Mouse (Mus musculus): Measurements from ENCODE around the gene Cntd1.
"Not testable (repeated sequence)": the region's sequence is repeated elsewhere in the genome, so short reads cannot be mapped to it uniquely, and the experiment has no call there.

Cntd1 gene

GRCm38 (mm10) chr11:101282896-101283295 lies 4.1 kb downstream of the Cntd1 start:
- no peak for DNase-seq (ENCODE audit: extremely low read depth, insufficient read length, low spot score)

- DNase-seq (ENCODE audit: extremely low read depth, insufficient read length, low spot score), result no peak
Observed at GRCm38 (mm10) chr11:101283805-101284204, 5.0 kb downstream of the Cntd1 start.

GRCm38 (mm10) chr11:101287306-101287705 lies 8.5 kb downstream of the Cntd1 start:
- DNase-seq (ENCODE audit: extremely low read depth, insufficient read length, low spot score), result peak; percentile 45

- DNase-seq (ENCODE audit: extremely low read depth, insufficient read length, low spot score), result no peak
Observed at GRCm38 (mm10) chr11:101291231-101291630, 12.4 kb downstream of the Cntd1 start.

GRCm38 (mm10) chr11:101295191-101295590 lies 16.4 kb downstream of the Cntd1 start:
- DNase-seq (ENCODE audit: extremely low read depth, insufficient read length, low spot score), result no peak

GRCm38 (mm10) chr11:101300881-101301280 lies 22.1 kb downstream of the Cntd1 start:
- no peak for DNase-seq (ENCODE audit: extremely low read depth, insufficient read length, low spot score)

GRCm38 (mm10) chr11:101301299-101302003 lies 22.6 kb downstream of the Cntd1 start:
- no peak for DNase-seq (ENCODE audit: extremely low read depth, insufficient read length, low spot score)

- peak; percentile 93 for DNase-seq (ENCODE audit: extremely low read depth, insufficient read length, low spot score)
Observed at GRCm38 (mm10) chr11:101302004-101302798, 23.4 kb downstream of the Cntd1 start, which contains the start of gene Becn1. Gene Becn1 (minus strand): TSS chr11:101302286.

GRCm38 (mm10) chr11:101307744-101308143 lies 28.9 kb downstream of the Cntd1 start:
- DNase-seq (ENCODE audit: extremely low read depth, insufficient read length, low spot score), result no peak

GRCm38 (mm10) chr11:101311083-101311482 lies 32.3 kb downstream of the Cntd1 start:
- no peak for DNase-seq (ENCODE audit: extremely low read depth, insufficient read length, low spot score)

- DNase-seq (ENCODE audit: extremely low read depth, insufficient read length, low spot score), result no peak
Observed at GRCm38 (mm10) chr11:101312150-101312549, 33.3 kb downstream of the Cntd1 start.

- no peak for DNase-seq (ENCODE audit: extremely low read depth, insufficient read length, low spot score)
Observed at GRCm38 (mm10) chr11:101314567-101314966, 35.8 kb downstream of the Cntd1 start.

GRCm38 (mm10) chr11:101315082-101315650 lies 36.4 kb downstream of the Cntd1 start:
- no peak for DNase-seq (ENCODE audit: extremely low read depth, insufficient read length, low spot score)

- peak; percentile 95 for DNase-seq (ENCODE audit: extremely low read depth, insufficient read length, low spot score)
Observed at GRCm38 (mm10) chr11:101315665-101316500, 37.1 kb downstream of the Cntd1 start, which contains the start of gene Psme3. Gene Psme3 (plus strand): TSS chr11:101316213.

- no peak for DNase-seq (ENCODE audit: extremely low read depth, insufficient read length, low spot score)
Observed at GRCm38 (mm10) chr11:101316501-101316917, 37.7 kb downstream of the Cntd1 start.

- no peak for DNase-seq (ENCODE audit: extremely low read depth, insufficient read length, low spot score)
Observed at GRCm38 (mm10) chr11:101323609-101324008, 44.8 kb downstream of the Cntd1 start.

- DNase-seq (ENCODE audit: extremely low read depth, insufficient read length, low spot score), result no peak
Observed at GRCm38 (mm10) chr11:101324763-101325162, 46.0 kb downstream of the Cntd1 start, which contains the start of gene Aoc2. Gene Aoc2 (plus strand): TSS chr11:101325063.

- not testable (repeated sequence) for DNase-seq (ENCODE audit: extremely low read depth, insufficient read length, low spot score)
Observed at GRCm38 (mm10) chr11:101325201-101325600, 46.4 kb downstream of the Cntd1 start.

- DNase-seq (ENCODE audit: extremely low read depth, insufficient read length, low spot score), result no peak
Observed at GRCm38 (mm10) chr11:101326147-101326546, 47.3 kb downstream of the Cntd1 start.

GRCm38 (mm10) chr11:101327311-101327710 lies 48.5 kb downstream of the Cntd1 start:
- no peak for DNase-seq (ENCODE audit: extremely low read depth, insufficient read length, low spot score)

All from 3134 (cell line).